Mouse (Mus musculus) thymus, postnatal 0 days (tissue): ENCODE results near the gene Lta. TPM values are rescaled to one million over a fixed set of nuclear protein-coding genes. Genes with fewer than 3 reads are reported as not detected.
"Not testable (repeated sequence)": the region's sequence is repeated elsewhere in the genome, so short reads cannot be mapped to it uniquely, and the experiment has no call there.

Source experiments
- DNase-seq: peaks from one replicate; pipeline ENCODE4 v3.0.0-alpha.2; 2015; ENCODE audit warnings: low spot score
- polyA plus RNA-seq: library from polyadenylated mRNA; unstranded; fragments of >200 nt; fragmentation: Nextera tagmentation; extraction: Ambion mirVana; gene quantifications from 2 replicates; pipeline ENCODE4 v1.2.1, GENCODE M21; 2015

Lta gene
- polyA plus RNA-seq, 1 experiment from 2014 or later = 4.7 TPM

- no peak for DNase-seq
Observed at GRCm38 (mm10) chr17:35240384-35241304, 35.5 kb upstream of the Lta start.

GRCm38 (mm10) chr17:35239700-35240099, 34.5 kb upstream of the Lta start:
- DNase-seq = no peak

- DNase-seq = no peak
Observed at GRCm38 (mm10) chr17:35237504-35237903, 32.4 kb upstream of the Lta start.

GRCm38 (mm10) chr17:35236996-35237395, 31.8 kb upstream of the Lta start:
- no peak for DNase-seq

- peak; percentile 95 for DNase-seq
Observed at GRCm38 (mm10) chr17:35236390-35236746, 31.2 kb upstream of the Lta start.

- peak; percentile 90 for DNase-seq
Observed at GRCm38 (mm10) chr17:35235614-35236389, 30.7 kb upstream of the Lta start, which contains the start of gene Nfkbil1. Gene Nfkbil1, minus strand, starts transcription at chr17:35235792.

- peak; percentile 42 for DNase-seq
Observed at GRCm38 (mm10) chr17:35234903-35235302, 29.8 kb upstream of the Lta start.

- DNase-seq = not testable (repeated sequence)
Observed at GRCm38 (mm10) chr17:35234090-35234489, 28.9 kb upstream of the Lta start.

- no peak for DNase-seq
Observed at GRCm38 (mm10) chr17:35233114-35233980, 28.2 kb upstream of the Lta start, which contains the start of gene Atp6v1g2. Gene Atp6v1g2, plus strand, starts transcription at chr17:35233660.

- DNase-seq = peak; percentile 72
Observed at GRCm38 (mm10) chr17:35232659-35233058, 27.5 kb upstream of the Lta start.

- DNase-seq = peak; percentile 79
Observed at GRCm38 (mm10) chr17:35232043-35232442, 26.9 kb upstream of the Lta start.

- no peak for DNase-seq
Observed at GRCm38 (mm10) chr17:35231022-35231421, 25.9 kb upstream of the Lta start.

- DNase-seq = no peak
Observed at GRCm38 (mm10) chr17:35226561-35227046, 21.5 kb upstream of the Lta start.

- DNase-seq = no peak
Observed at GRCm38 (mm10) chr17:35225456-35225855, 20.3 kb upstream of the Lta start.

- no peak for DNase-seq
Observed at GRCm38 (mm10) chr17:35224641-35225040, 19.5 kb upstream of the Lta start.

GRCm38 (mm10) chr17:35222299-35222698, 17.1 kb upstream of the Lta start:
- peak; percentile 79 for DNase-seq

- no peak for DNase-seq
Observed at GRCm38 (mm10) chr17:35220156-35220952, 15.2 kb upstream of the Lta start, which contains the start of gene Gm16181. Gene Gm16181, plus strand, starts transcription at chr17:35220834.

GRCm38 (mm10) chr17:35219601-35220041, 14.5 kb upstream of the Lta start:
- peak; percentile 77 for DNase-seq

GRCm38 (mm10) chr17:35218516-35219193, 13.5 kb upstream of the Lta start:
- peak; percentile 51 for DNase-seq
